Mouse (Mus musculus) c-Kit-positive CD71-positive TER-119-negative erythroid progenitor cells, embryonic 14.5 days (primary cell): ENCODE measurements at regions not wholly inside any gene's neighbourhood (a gene's known extent, or its start where the extent isn't known, plus 50 kb on each side); places are given as distances from the start of the nearest gene placed in this dataset.

Experiments used
- DNase-seq: peaks from one replicate; pipeline ENCODE4 v3.0.0-alpha.2; 2013; ENCODE audit warnings: low read depth

GRCm38 (mm10) chr8:115478406-115479060, 229.1 kb downstream of the Maf start:
- DNase-seq, result no peak

GRCm38 (mm10) chr8:115476071-115476470, 231.5 kb downstream of the Maf start:
- no peak for DNase-seq

DNA sequence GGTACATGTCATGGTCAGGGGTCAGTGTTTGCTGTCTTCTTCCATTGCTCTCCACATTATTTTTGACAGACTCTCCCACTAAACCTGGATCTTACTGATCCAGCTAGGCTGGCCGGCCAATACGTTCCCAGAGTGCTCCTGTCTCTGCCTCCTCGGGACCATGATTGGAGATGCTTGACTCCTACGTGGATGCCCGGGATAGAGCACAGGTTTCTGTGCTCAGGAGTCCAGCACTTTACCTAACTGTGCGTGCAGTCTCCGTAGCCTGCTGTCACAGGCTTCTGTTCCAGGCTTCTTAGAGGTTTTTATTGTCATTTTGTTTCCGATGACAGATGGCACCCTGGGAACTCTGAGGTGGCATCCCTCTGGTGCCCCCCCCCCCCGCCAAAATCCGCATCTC, 232.4 kb downstream of the Maf start:
- no peak for DNase-seq

DNA sequence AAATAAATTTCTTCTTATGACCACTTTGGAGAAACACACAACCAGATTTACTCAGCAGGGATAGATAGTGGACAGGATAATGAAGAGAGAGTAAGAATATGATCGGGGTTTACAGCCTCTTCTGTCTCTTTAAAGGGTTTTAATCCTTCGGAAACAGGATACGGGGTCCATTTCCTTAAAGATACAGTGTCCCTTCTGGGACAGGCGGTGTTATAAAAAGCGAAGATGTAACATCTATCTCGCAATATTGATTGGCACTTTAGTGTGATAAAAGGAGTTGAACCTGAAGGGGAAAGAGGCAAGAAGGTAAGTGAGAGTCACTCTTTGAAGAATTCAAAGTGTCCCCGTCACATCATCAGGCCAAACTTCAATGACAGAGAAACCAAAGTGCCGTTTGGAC, 233.6 kb downstream of the Maf start:
- DNase-seq, result no peak

GRCm38 (mm10) chr8:115466553-115466952, 241.0 kb downstream of the Maf start:
- no peak for DNase-seq

DNA sequence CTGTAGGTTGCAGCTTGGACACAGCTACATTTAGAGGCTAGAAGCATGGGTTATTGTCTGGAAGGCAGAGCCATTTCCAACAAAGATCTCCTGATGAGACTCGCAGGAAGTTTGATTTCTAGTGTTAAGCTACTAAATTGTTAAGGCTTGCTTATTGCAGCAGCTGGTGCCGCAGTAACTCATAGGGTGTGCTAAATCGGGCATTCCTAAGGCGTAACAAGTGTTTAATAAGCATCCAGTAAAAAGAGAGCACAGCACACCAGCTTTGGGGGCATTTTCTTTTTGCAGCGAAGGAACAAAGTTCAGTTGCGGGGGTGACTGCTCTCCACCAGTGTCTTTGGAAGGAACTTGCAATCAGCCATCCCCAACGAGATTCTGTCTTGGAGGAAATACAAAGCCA, 241.5 kb downstream of the Maf start:
- no peak for DNase-seq

GRCm38 (mm10) chr8:115462657-115463056, 244.9 kb downstream of the Maf start:
- DNase-seq, result no peak

DNA sequence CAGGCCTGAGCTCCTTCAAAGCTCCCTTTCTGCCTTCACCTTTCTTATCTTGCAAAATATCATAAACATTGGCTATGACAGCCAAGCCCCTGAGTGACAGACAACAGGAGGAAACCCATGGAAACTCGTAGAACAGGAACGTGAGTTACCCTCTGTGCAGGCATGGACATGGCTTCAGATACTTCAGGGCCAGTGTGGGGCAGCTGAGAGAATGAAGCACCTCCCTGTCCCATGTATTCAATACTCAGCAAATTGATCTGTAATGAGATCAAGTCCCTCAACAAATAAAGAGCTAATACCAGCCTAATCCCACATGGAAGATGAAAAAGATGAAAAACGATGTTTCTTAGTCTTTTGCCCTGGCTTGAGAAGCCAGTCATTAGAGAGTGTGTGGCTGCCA, 249.5 kb downstream of the Maf start:
- no peak for DNase-seq

GRCm38 (mm10) chr8:115450789-115451188, 256.8 kb downstream of the Maf start:
- no peak for DNase-seq

DNA sequence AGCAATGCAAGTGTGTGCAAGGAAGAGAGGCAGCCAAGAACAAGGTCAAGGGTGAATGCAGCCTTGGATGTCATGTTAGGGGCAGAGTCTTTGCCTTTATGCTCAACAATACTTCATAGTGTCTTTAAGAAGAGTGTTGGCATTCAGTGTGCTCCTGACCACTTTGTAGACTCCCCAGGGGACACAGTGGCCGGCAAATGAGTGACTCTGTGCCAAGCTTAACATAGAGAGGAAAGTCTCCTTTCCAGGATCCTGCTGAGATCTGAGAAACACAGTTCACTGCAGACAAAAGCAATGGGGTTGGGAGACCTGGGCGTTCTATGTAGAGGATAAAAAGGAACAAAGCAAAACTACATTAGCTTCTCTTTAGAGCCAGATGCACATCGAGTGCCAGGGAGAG, 259.2 kb downstream of the Maf start:
- no peak for DNase-seq

- DNase-seq, result no peak
Observed at GRCm38 (mm10) chr8:115444519-115444918, 263.1 kb downstream of the Maf start.

GRCm38 (mm10) chr8:115441943-115442550, 265.5 kb downstream of the Maf start:
- DNase-seq, result no peak

GRCm38 (mm10) chr8:115441323-115441722, 266.3 kb downstream of the Maf start:
- DNase-seq, result no peak

DNA sequence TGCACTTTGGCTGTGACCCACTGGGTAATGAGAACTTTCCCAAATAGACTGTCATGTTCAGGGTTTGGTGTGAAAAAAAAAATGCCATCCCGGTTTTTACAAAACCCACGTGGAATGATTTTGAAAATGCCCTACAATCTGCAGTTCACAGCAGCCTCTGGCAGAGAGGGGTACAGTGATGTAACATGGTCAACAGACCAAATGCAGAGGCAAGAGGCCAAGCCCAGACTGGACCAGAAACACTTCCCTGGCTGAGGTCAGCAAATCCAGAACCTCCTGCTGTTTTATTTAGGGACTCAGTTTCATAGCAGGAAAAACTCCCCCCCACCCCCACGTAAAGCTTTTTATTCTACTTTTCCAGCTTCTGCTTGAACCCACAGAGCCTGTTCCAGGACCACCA, 267.4 kb downstream of the Maf start:
- no peak for DNase-seq

- no peak for DNase-seq
Observed at GRCm38 (mm10) chr8:115439512-115439911, 268.1 kb downstream of the Maf start.

DNA sequence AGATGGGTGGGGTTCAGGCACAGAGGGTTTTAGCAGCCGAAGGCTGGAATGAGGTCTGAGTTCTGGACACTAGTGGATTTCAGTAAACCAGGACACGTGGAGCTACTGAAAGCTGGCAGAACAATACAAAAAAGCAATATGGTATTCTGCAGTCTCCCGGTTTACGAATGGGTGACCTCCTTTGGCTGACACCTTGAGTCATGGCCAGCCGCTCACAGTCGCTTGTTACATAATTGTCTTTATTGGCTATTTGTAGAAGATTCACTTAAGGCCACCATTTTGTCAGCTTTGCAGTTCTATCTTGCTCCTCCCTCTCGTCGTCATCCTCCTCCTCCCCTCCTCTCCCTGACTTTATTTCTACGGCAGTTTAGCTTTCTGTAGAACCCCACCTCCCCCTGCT, 269.6 kb downstream of the Maf start:
- DNase-seq, result no peak

DNA sequence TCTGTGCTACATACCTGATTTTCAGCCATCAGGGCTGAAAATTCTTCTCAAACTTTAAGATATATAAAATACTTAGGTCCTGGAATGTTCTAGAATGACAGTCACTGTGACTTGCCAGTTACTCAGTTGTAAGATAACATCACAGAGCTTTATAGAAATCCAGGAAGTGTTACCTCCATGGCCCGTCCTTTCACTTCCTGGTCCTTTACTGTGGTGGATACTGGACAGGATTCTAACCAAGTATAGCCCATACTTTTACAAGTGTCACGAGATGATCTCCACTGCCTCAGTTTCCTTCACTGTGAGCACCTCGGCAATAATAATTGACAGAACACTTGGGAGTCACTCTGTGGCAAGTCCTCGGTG, 271.3 kb downstream of the Maf start:
- DNase-seq, result no peak

DNA sequence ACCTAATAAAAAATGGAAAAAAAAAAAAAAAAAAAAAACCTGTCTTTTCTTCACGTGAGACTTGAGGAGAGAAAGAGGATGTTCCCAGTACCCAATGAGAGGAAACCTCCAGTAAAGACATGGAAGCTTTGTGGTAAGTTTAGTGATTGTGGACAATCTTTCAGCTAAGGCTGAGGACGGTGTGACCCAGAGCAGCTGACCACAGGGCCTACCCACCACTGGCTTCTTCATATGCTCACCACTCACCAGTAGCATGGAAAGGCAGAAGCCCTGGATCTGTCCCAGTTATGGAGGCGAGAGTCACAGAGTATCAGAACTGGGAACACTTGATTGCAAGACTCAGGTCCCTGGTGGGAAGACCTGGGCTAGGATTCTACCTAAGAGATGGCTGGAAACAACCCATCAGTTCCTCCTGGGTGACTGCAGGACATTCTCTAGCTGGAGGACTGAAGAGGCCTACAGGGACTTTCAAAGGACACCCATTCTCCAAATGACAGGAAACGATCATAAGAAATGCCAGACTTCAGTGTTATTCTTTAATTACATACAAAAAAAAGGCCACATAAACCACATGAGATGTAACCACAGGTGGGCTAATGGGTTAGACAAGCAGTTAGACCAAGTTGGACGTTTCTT, 271.8 kb downstream of the Maf start:
- DNase-seq, result no peak

DNA sequence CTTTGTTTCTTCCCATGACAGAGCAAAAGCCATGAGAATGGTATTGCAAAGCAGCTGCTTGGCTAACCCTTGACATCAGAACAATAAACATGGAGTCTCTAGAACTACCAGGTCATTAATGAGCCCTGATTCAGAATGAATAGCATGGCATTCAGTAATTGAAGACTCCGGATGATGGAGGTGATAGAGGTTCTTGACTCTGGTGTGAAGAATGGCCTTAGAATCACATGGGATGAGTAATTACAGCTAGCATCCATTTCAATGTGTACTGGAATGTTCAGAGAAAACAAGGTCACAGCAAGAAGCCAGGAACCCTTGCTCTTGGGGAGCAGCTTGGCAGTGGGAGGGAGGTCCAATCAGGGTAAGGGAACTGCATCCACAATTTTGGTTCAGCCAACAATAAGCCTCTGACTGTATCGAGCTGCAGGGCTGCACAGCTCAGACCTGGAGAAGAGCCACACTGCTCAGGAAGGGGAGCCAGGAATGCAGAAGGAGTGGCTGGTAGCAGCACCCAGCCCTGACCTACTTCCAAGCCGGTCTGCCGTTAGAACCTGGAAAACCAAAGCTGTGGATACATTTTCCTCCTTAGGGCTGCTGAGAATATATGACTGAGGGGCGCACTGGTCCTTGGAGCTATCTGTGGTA, 275.1 kb downstream of the Maf start:
- no peak for DNase-seq

DNA sequence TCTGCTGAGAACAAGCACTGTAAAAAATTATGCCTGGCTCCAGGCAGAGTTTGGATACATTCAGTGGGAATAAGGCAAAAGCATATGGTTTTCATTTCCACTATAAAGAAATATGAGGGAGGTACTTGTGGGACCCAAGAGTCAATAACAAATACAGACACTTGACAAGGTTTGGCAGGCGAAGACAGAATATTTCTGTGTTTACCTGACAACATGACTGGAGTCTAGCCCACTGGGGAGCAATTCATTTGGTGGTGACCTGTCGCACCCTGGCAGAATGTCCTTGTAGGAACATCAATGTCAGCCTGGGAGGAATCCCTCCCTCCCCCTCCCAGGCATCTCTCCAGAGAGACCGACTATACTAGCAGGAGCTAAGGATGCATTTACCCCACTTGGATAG, 276.8 kb downstream of the Maf start:
- no peak for DNase-seq

- DNase-seq, result no peak
Observed at GRCm38 (mm10) chr8:115429291-115429883, 278.2 kb downstream of the Maf start.

DNA sequence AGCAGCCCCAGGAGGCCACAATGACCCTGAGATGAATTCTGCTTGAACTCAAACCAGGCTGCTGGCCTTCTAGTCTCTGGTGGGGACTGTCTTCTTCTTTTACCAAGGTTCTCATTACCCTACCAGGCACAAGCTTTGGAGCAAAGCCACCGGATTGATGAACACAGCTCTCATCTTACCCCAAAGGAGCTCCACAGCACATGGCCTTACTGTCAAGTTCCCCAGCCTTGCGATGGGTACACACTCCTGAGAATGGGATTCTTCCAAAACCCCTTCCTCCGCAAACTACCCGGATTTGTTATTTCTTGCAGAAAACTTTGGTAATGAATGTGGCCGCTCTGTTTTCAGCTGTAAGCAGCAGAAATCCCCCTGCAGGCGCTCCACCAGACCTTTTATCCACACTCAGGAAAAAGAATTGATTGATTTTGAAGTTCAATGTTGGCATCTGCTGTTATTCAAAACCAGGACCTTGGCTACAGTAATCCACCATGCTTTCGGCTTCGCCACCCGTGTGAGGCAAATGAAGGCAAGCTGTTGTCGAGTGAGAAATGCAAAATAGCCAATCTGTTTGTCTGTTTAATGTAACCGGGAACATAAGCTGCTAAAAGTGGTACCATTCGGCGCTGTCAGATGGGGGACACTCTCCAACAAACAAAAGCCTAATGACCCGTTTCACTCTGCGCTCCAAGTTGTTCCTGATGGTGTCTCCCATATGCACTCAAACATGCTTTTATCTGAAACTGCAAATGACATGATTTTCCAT, 278.9 kb downstream of the Maf start:
- DNase-seq, result no peak
